In the genomic region with DNA sequence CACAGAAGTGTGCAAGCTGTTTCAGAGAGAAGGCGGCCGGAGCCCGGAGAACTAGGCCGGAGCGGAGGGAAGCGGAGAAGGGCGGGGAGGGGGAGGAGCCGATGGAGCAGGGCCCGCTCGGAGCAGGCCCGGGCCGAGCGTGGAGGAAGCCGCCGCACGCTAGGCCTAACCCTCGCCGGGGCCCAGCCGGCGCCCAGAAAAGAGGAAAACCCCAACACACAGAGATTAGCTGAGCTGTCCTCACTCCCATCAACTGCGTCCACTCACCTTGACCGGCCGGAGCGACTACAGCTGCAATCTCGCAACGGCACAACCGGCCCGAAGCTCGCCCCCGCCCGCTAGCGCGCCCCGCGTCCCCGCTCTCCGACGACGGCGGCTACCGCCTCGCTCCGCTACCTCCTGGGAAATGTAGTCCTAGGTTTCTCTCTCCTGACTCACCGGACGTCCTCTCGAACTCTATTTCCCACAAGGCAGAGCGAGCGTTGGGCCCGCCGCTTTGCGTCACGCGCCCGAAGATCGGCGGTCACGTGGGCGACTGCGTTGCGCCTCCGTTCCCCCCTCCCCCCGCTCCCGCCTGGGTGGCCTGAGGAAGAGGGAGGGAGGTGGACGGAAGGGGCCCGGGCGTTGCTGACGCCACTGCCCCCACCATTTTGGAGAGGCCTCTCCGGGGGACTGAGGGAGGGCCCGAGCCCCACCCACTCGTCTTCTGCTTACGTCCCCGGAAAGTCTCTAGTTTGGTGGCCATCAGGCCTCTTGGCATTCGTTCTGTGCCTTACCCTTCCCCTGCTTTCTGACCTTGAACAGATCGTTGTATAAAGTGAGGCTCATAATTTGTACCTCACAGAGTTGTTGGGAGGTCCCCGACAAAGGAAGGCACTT, we compare ENCODE assay signal across 8 mouse cellular contexts. TPM values are rescaled to one million over a fixed set of nuclear protein-coding genes. Genes with fewer than 3 reads are reported as not detected.
DNase-seq lines count a peak whose midpoint lies in the region; ATAC-seq and TF ChIP-seq lines count a peak whose summit lies in the region.

A gene (minus strand): TSS at position 458 of the 879 bp plus-strand sequence.

- H3K36me3 ChIP-seq in embryonic facial prominence, embryonic 14.5 days (ENCODE audit: control insufficient read depth, insufficient read depth, low read length): peaks cover 13% of the 10 kb centered on the region; the same call in 1 of the 2 replicates
- peaks cover 31% of the 10 kb centered on the region for H3K36me3 ChIP-seq in heart, adult 2 months (ENCODE audit: control insufficient read depth, insufficient read depth, low read length)
- peaks cover 4% of the 10 kb centered on the region; the same call in 1 of the 2 replicates for H3K36me3 ChIP-seq in limb, embryonic 13.5 days
- no peaks in the 10 kb centered on the region for H3K36me3 ChIP-seq in midbrain, embryonic 16.5 days (ENCODE audit: control insufficient read depth, insufficient read depth, low read length)

- WGBS in embryonic facial prominence, embryonic 14.5 days: under 1% methylated on average over 47 of the region's 75 CpGs
- under 1% methylated on average over 75 of the region's 75 CpGs for WGBS in heart, adult 2 months
- WGBS in limb, embryonic 13.5 days: under 1% methylated on average over 71 of the region's 75 CpGs
- WGBS in midbrain, embryonic 16.5 days: 0% methylated on average over 68 of the region's 75 CpGs

- DNase-seq in 3T3-L1 (ENCODE audit: low read depth, low spot score): peak; percentile 97
- DNase-seq in adrenal gland, postnatal 4 days (ENCODE audit: low spot score in 2 of 2): peak; percentile 96 to 99
- peak; percentile 99 for DNase-seq in embryonic facial prominence, embryonic 14.5 days (ENCODE audit: low spot score)
- DNase-seq in heart, adult 2 months: peak; percentile 98 to 100
- peak; percentile 99 for DNase-seq in kidney, adult 8-10 months
- peak; percentile 95 to 99 for DNase-seq in spleen, postnatal 10 days (ENCODE audit: low spot score in 2 of 2)

- peak within 1 kb of the TSS; percentile 85 for H3K4me2 ChIP-seq in embryonic facial prominence, embryonic 14.5 days (ENCODE audit: low read depth, low read length)
- H3K4me2 ChIP-seq in limb, embryonic 13.5 days (replicated peaks): peak within 1 kb of the TSS; percentile 72
- H3K4me2 ChIP-seq in midbrain, embryonic 16.5 days (ENCODE audit: low read length): peak within 1 kb of the TSS; percentile 75

- no peaks in the 10 kb centered on the region for H3K9me3 ChIP-seq in embryonic facial prominence, embryonic 14.5 days (ENCODE audit: control insufficient read depth, low read length)
- H3K9me3 ChIP-seq in limb, embryonic 13.5 days: no peaks in the 10 kb centered on the region
- no peaks in the 10 kb centered on the region for H3K9me3 ChIP-seq in midbrain, embryonic 16.5 days (replicated peaks; ENCODE audit: control insufficient read depth, low read length, poor library complexity, severe bottlenecking)

- no peaks in the 10 kb centered on the region for H3K27me3 ChIP-seq in embryonic facial prominence, embryonic 14.5 days (replicated peaks; ENCODE audit: control insufficient read depth, insufficient read depth, low read length)
- H3K27me3 ChIP-seq in heart, adult 2 months (ENCODE audit: control insufficient read depth, insufficient read depth, low read length): no peaks in the 10 kb centered on the region
- no peaks in the 10 kb centered on the region for H3K27me3 ChIP-seq in limb, embryonic 13.5 days
- H3K27me3 ChIP-seq in midbrain, embryonic 16.5 days (ENCODE audit: control insufficient read depth, insufficient read depth, low read depth, low read length): no peaks in the 10 kb centered on the region

- TF ChIP-seq CTCF in heart, adult 2 months (IDR thresholded peaks at IDR 0.05): no peak

- intact Hi-C loops in heart, adult 2 months (cut with DNase I): loop anchor here (1.0 to 2.0 kb wide), 2 partner anchors 24 to 60 kb away; a partner anchor contains a TSS

- peak within 1 kb of the TSS; percentile 98 for H3K27ac ChIP-seq in embryonic facial prominence, embryonic 14.5 days (replicated peaks; ENCODE audit: low read depth, low read length)
- H3K27ac ChIP-seq in heart, adult 2 months: peak within 1 kb of the TSS; percentile 96
- H3K27ac ChIP-seq in limb, embryonic 13.5 days: peak within 1 kb of the TSS; percentile 98
- peak within 1 kb of the TSS; percentile 95 for H3K27ac ChIP-seq in midbrain, embryonic 16.5 days (ENCODE audit: low read length)

- TF ChIP-seq POLR2A in heart, adult 2 months (IDR thresholded peaks at IDR 0.05; ENCODE audit: insufficient read depth, low read depth, low read length): peak; percentile 92

- H3K79me2 ChIP-seq in heart, adult 2 months (replicated peaks; ENCODE audit: control insufficient read depth, insufficient read depth, low read length): peaks cover 2% of the 10 kb centered on the region

- peak within 1 kb of the TSS; percentile 68 for H3K4me3 ChIP-seq in embryonic facial prominence, embryonic 14.5 days (ENCODE audit: low read depth, low read length)
- peak within 1 kb of the TSS; percentile 90 for H3K4me3 ChIP-seq in heart, adult 2 months
- peak within 1 kb of the TSS; percentile 75 for H3K4me3 ChIP-seq in limb, embryonic 13.5 days
- peak within 1 kb of the TSS; percentile 83 for H3K4me3 ChIP-seq in midbrain, embryonic 16.5 days (ENCODE audit: low read depth, low read length)

- H3K9ac ChIP-seq in embryonic facial prominence, embryonic 14.5 days (ENCODE audit: low read depth, low read length): peak within 1 kb of the TSS; percentile 91
- peak within 1 kb of the TSS; percentile 96 for H3K9ac ChIP-seq in heart, adult 2 months (ENCODE audit: low read depth, low read length)
- H3K9ac ChIP-seq in limb, embryonic 13.5 days: peak within 1 kb of the TSS; percentile 85
- peak within 1 kb of the TSS; percentile 81 for H3K9ac ChIP-seq in midbrain, embryonic 16.5 days (ENCODE audit: low read depth, low read length)

- peak; percentile 99 for ATAC-seq in embryonic facial prominence, embryonic 14.5 days (ENCODE audit: low read depth)
- peak; percentile 99 for ATAC-seq in limb, embryonic 13.5 days (ENCODE audit: low FRiP score, low read depth)
- peak; percentile 99 for ATAC-seq in midbrain, embryonic 16.5 days

- H3K4me1 ChIP-seq in embryonic facial prominence, embryonic 14.5 days (ENCODE audit: control insufficient read depth, insufficient read depth, low read length): peaks cover 18% of the 10 kb centered on the region
- peaks cover 17% of the 10 kb centered on the region for H3K4me1 ChIP-seq in heart, adult 2 months (ENCODE audit: control insufficient read depth, insufficient read depth, low read length)
- H3K4me1 ChIP-seq in limb, embryonic 13.5 days: peaks cover 53% of the 10 kb centered on the region
- peaks cover 25% of the 10 kb centered on the region for H3K4me1 ChIP-seq in midbrain, embryonic 16.5 days (ENCODE audit: control insufficient read depth, insufficient read depth, low read length)

- peak; percentile 7; the same call in 1 of the 2 replicates for TF ChIP-seq EP300 in heart, adult 2 months (IDR thresholded peaks at IDR 0.05; ENCODE audit: insufficient read depth, low read depth, low read length)

RNA-seq across cellular contexts. Expression of the gene that starts here (rescaled TPM):
- 100 to 1,000 TPM; 319 to 332 TPM for total RNA-seq in adrenal gland, postnatal 4 days (2021)
- 185 and 198 TPM in 2 replicates for polyA plus RNA-seq in embryonic facial prominence, embryonic 14.5 days (2014; fragmentation: Nextera tagmentation; extraction: Ambion mirVana)
- total RNA-seq in heart, adult 2 months (2021): 100 to 1,000 TPM; 100 to 118 TPM
- 37.9 and 61.4 TPM in 2 replicates for polyA plus RNA-seq in heart, adult 2 months (2012; rRNA removed)
- polyA plus RNA-seq in limb, embryonic 13.5 days (2015; fragmentation: Nextera tagmentation; extraction: Ambion mirVana): 251 and 256 TPM in 2 replicates
- 124 and 137 TPM in 2 replicates for polyA plus RNA-seq in midbrain, embryonic 16.5 days (2015; fragmentation: Nextera tagmentation; extraction: Ambion mirVana)

Comparison
In these comparisons a context has a peak if more than half of its experiments do, and no peak if none do; other contexts are left out.
1. Peak in every context shown above with its lines: DNase-seq, ATAC-seq, H3K4me3 ChIP-seq and H3K27ac ChIP-seq.